Mouse (Mus musculus): Measurements from ENCODE around the gene Vcp. TPM values are rescaled to one million over a fixed set of nuclear protein-coding genes. Genes with fewer than 3 reads are reported as not detected.

The Vcp gene
- polyA plus RNA-seq, 1 experiment: 390 TPM

DNA sequence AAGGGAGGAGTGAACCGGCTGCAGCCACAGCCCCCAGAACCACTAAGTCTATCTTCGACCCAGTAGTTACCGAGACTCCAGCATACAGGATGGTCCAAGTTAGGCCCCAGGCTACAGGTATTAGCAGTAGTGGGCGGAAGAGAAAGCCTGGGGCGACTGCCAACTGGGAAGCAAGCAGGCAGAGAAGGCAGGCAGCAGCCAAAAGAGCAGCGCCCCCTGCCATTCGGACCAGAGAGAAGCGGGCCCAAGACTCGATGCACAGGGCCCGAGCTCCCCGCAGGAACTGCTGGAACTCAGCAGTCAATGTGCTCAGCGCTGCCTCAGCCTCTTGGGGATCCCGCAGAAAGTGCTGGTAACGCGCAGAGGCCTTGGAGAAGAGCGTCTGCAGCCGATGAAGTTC is 21.0 kb upstream of the Vcp start:
- Histone ChIP-seq H3K4me1 (ENCODE audit: control insufficient read depth, insufficient read depth, low read length) (peaks cover 2% of the 10 kb centered on the region), H3K27ac (ENCODE audit: insufficient read depth, low read length) (no peak overlapping the region; the same call in 1 of the 2 replicates), H3K9ac (ENCODE audit: low read depth, poor library complexity, severe bottlenecking) (peak overlapping the region; percentile 21), H3K36me3 (ENCODE audit: control insufficient read depth, insufficient read depth, low read length, poor library complexity, severe bottlenecking) (peaks cover 32% of the 10 kb centered on the region), H3K9me3 (replicated peaks; ENCODE audit: control insufficient read depth, insufficient read depth, low read length, poor library complexity, severe bottlenecking) (no peaks in the 10 kb centered on the region), H3K27me3 (ENCODE audit: control insufficient read depth, insufficient read depth, low read length, poor library complexity, severe bottlenecking) (no peaks in the 10 kb centered on the region), H3K4me3 (ENCODE audit: low read depth, low read length) (no peak overlapping the region)
- TF ChIP-seq EP300 (IDR thresholded peaks at IDR 0.05; ENCODE audit: insufficient read depth, low read depth, low read length) (no peak), CTCF (IDR thresholded peaks at IDR 0.05; ENCODE audit: low read depth, low read length) (peak; percentile 40)

- Histone ChIP-seq H3K36me3 (ENCODE audit: control insufficient read depth, insufficient read depth, low read length, poor library complexity, severe bottlenecking) (peaks cover 32% of the 10 kb centered on the region), H3K27ac (ENCODE audit: insufficient read depth, low read length) (no peak overlapping the region; the same call in 1 of the 2 replicates), H3K9ac (ENCODE audit: low read depth, poor library complexity, severe bottlenecking) (peak overlapping the region; percentile 21; the same call in 1 of the 2 replicates), H3K4me3 (ENCODE audit: low read depth, low read length) (no peak overlapping the region), H3K4me1 (ENCODE audit: control insufficient read depth, insufficient read depth, low read length) (peaks cover 2% of the 10 kb centered on the region), H3K9me3 (replicated peaks; ENCODE audit: control insufficient read depth, insufficient read depth, low read length, poor library complexity, severe bottlenecking) (no peaks in the 10 kb centered on the region), H3K27me3 (ENCODE audit: control insufficient read depth, insufficient read depth, low read length, poor library complexity, severe bottlenecking) (no peaks in the 10 kb centered on the region)
- TF ChIP-seq CTCF (IDR thresholded peaks at IDR 0.05; ENCODE audit: low read depth, low read length): peak; percentile 37
- no peak for TF ChIP-seq EP300 (IDR thresholded peaks at IDR 0.05; ENCODE audit: insufficient read depth, low read depth, low read length)
Measured at GRCm38 (mm10) chr4:43020876-43021275, 20.6 kb upstream of the Vcp start.

GRCm38 (mm10) chr4:43019641-43020465 is 19.5 kb upstream of the Vcp start:
- no peaks in the 10 kb centered on the region for H3K27me3 ChIP-seq (ENCODE audit: control insufficient read depth, insufficient read depth, low read length, poor library complexity, severe bottlenecking)
- H3K4me3 ChIP-seq (ENCODE audit: low read depth, low read length): no peak overlapping the region
- H3K4me1 ChIP-seq (ENCODE audit: control insufficient read depth, insufficient read depth, low read length): peaks cover 2% of the 10 kb centered on the region
- no peak overlapping the region for H3K27ac ChIP-seq (ENCODE audit: insufficient read depth, low read length)
- peaks cover 32% of the 10 kb centered on the region for H3K36me3 ChIP-seq (ENCODE audit: control insufficient read depth, insufficient read depth, low read length, poor library complexity, severe bottlenecking)
- no peak overlapping the region for H3K9ac ChIP-seq (ENCODE audit: low read depth, poor library complexity, severe bottlenecking)
- TF ChIP-seq EP300 (IDR thresholded peaks at IDR 0.05; ENCODE audit: insufficient read depth, low read depth, low read length) (no peak), POLR2A (IDR thresholded peaks at IDR 0.05; ENCODE audit: insufficient read depth, low read length) (no peak), CTCF (IDR thresholded peaks at IDR 0.05; ENCODE audit: low read depth, low read length) (no peak)
- H3K9me3 ChIP-seq (replicated peaks; ENCODE audit: control insufficient read depth, insufficient read depth, low read length, poor library complexity, severe bottlenecking): no peaks in the 10 kb centered on the region

DNA sequence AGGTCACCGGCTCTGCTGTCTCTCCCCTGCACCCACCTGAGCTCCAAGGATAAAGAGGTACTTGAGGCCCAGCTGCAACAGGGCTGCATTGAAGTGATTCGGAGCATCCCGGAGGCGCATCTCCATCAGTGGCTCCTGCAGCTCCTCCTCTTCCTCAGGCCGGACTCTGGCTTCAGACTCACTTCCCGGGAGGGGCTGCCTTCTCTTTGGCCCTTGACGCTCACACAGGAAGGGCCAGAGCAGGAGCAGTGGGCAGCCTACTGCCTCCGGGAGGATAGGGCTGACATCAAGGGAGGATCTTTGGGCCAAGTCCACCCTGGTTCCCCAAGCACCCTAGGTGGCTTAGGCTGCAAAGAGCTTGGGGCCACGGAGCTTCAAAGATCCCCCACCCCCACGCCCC is 18.9 kb upstream of the Vcp start:
- Histone ChIP-seq H3K9ac (ENCODE audit: low read depth, poor library complexity, severe bottlenecking) (no peak overlapping the region), H3K9me3 (replicated peaks; ENCODE audit: control insufficient read depth, insufficient read depth, low read length, poor library complexity, severe bottlenecking) (no peaks in the 10 kb centered on the region), H3K36me3 (ENCODE audit: control insufficient read depth, insufficient read depth, low read length, poor library complexity, severe bottlenecking) (peaks cover 32% of the 10 kb centered on the region), H3K4me1 (ENCODE audit: control insufficient read depth, insufficient read depth, low read length) (peaks cover 2% of the 10 kb centered on the region), H3K27ac (ENCODE audit: insufficient read depth, low read length) (no peak overlapping the region), H3K4me3 (ENCODE audit: low read depth, low read length) (no peak overlapping the region), H3K27me3 (ENCODE audit: control insufficient read depth, insufficient read depth, low read length, poor library complexity, severe bottlenecking) (no peaks in the 10 kb centered on the region)
- no peak for TF ChIP-seq CTCF (IDR thresholded peaks at IDR 0.05; ENCODE audit: low read depth, low read length)
- TF ChIP-seq EP300 (IDR thresholded peaks at IDR 0.05; ENCODE audit: insufficient read depth, low read depth, low read length): no peak
- no peak for TF ChIP-seq POLR2A (IDR thresholded peaks at IDR 0.05; ENCODE audit: insufficient read depth, low read length)

GRCm38 (mm10) chr4:43018156-43018555 is 17.8 kb upstream of the Vcp start:
- no peaks in the 10 kb centered on the region for H3K9me3 ChIP-seq (replicated peaks; ENCODE audit: control insufficient read depth, insufficient read depth, low read length, poor library complexity, severe bottlenecking)
- peaks cover 30% of the 10 kb centered on the region for H3K36me3 ChIP-seq (ENCODE audit: control insufficient read depth, insufficient read depth, low read length, poor library complexity, severe bottlenecking)
- H3K4me3 ChIP-seq (ENCODE audit: low read depth, low read length): no peak overlapping the region
- no peak for TF ChIP-seq EP300 (IDR thresholded peaks at IDR 0.05; ENCODE audit: insufficient read depth, low read depth, low read length)
- no peak for TF ChIP-seq CTCF (IDR thresholded peaks at IDR 0.05; ENCODE audit: low read depth, low read length)
- TF ChIP-seq POLR2A (IDR thresholded peaks at IDR 0.05; ENCODE audit: insufficient read depth, low read length): no peak
- no peaks in the 10 kb centered on the region for H3K27me3 ChIP-seq (ENCODE audit: control insufficient read depth, insufficient read depth, low read length, poor library complexity, severe bottlenecking)
- H3K27ac ChIP-seq (ENCODE audit: insufficient read depth, low read length): no peak overlapping the region
- H3K9ac ChIP-seq (ENCODE audit: low read depth, poor library complexity, severe bottlenecking): no peak overlapping the region
- no peaks in the 10 kb centered on the region for H3K4me1 ChIP-seq (ENCODE audit: control insufficient read depth, insufficient read depth, low read length)

- no peak overlapping the region for H3K27ac ChIP-seq (ENCODE audit: insufficient read depth, low read length)
- H3K9me3 ChIP-seq (replicated peaks; ENCODE audit: control insufficient read depth, insufficient read depth, low read length, poor library complexity, severe bottlenecking): no peaks in the 10 kb centered on the region
Measured at GRCm38 (mm10) chr4:43012091-43012490, 11.8 kb upstream of the Vcp start.

More at GRCm38 (mm10) chr4:43012091-43012490, 11.8 kb upstream of the Vcp start:
- Histone ChIP-seq H3K4me3 (ENCODE audit: low read depth, low read length) (no peak overlapping the region), H3K9ac (ENCODE audit: low read depth, poor library complexity, severe bottlenecking) (no peak overlapping the region), H3K4me1 (ENCODE audit: control insufficient read depth, insufficient read depth, low read length) (peaks cover 1% of the 10 kb centered on the region), H3K36me3 (ENCODE audit: control insufficient read depth, insufficient read depth, low read length, poor library complexity, severe bottlenecking) (0 out of 2 replicates have a peak, but pooled peaks cover 2% of the 10 kb centered on the region), H3K27me3 (ENCODE audit: control insufficient read depth, insufficient read depth, low read length, poor library complexity, severe bottlenecking) (no peaks in the 10 kb centered on the region)
- TF ChIP-seq POLR2A (IDR thresholded peaks at IDR 0.05; ENCODE audit: insufficient read depth, low read length): no peak
- no peak for TF ChIP-seq CTCF (IDR thresholded peaks at IDR 0.05; ENCODE audit: low read depth, low read length)
- no peak for TF ChIP-seq EP300 (IDR thresholded peaks at IDR 0.05; ENCODE audit: insufficient read depth, low read depth, low read length)

All from ES-Bruce4 (cell line).